Mouse (Mus musculus): ENCODE data around the gene Rtn4r. TPM values are rescaled to one million over a fixed set of nuclear protein-coding genes. Genes with fewer than 3 reads are reported as not detected.
"Not testable (repeated sequence)": the region's sequence is repeated elsewhere in the genome, so short reads cannot be mapped to it uniquely, and the experiment has no call there.

Rtn4r gene
- polyA plus RNA-seq, 1 experiment, result 0.77 TPM

DNA sequence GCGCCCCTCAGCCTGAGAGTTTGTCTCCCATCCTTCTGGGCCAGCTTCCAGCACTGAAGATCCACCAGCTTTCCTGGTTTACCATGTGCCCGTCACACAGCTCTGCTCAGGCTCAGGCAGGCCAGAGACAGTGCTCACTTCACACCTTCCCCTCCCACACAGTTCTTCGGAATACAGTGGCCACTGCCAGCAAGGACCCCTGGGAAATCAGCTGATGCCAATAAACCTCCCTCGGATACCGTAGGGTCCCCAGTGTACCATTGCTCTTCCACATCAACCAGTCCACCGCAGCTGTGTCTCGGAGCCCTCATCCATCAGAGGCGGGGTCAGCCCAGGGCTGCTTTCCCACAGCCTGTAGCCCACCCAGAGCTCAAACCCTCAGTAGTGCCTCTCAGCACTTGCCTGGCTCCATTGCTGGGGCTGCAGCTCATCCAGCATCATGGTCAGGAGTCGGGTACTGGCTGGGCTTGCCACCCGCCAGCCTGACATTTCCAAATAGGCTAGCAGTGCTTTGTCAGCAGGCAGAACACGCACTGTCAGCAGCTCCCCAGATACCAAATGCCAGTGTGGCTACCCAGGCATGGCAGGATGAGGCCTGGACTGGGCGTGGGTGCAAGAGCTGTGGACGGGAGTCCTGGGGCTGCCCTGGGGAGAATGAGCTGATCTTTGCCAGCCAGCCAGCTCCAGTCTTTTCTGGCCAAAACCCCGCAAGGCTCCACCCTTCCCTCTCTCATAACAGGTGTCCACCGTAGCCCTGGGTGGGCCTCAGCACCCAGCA, 67.0 kb downstream of the Rtn4r start:
- no peak overlapping the region; the same call in 1 of the 2 replicates for H3K27ac ChIP-seq (ENCODE audit: control insufficient read depth, insufficient read depth, low read depth, low read length, poor library complexity)
- TF ChIP-seq POLR2A (IDR thresholded peaks at IDR 0.05; ENCODE audit: borderline replicate concordance, control insufficient read depth, low read depth, low read length) (no peak), CTCF (IDR thresholded peaks at IDR 0.05; ENCODE audit: control insufficient read depth, insufficient read depth, low read length) (no peak)
- 80% methylated on average over 15 of the region's 15 CpGs for WGBS
- no peak overlapping the region for H3K4me3 ChIP-seq (replicated peaks; ENCODE audit: control insufficient read depth, low read depth, low read length)
- no peaks in the 10 kb centered on the region for H3K4me1 ChIP-seq (ENCODE audit: control insufficient read depth, insufficient read depth, low read length)

DNA sequence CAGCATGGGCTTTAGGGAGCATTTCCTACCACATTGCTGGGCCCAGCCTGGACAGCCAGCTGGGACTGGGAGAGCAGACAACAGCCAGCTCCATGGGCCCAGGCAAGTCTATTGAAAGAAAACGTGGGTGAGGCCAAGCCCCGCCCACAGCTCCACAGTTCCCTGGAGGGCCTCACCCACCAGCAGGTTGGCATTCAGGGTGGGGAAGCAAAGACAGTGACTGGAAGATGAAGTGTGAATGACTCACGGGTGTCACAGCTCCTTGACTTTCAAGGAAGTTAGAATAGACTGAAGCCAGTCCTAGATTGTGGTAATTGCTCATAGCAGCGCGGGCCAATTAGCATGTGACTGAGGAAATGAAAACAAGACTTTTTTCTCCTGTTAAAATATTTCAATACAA, 67.6 kb downstream of the Rtn4r start:
- 38% methylated on average over 5 of the region's 5 CpGs for WGBS
- Histone ChIP-seq H3K4me1 (ENCODE audit: control insufficient read depth, insufficient read depth, low read length) (no peaks in the 10 kb centered on the region), H3K27ac (ENCODE audit: control insufficient read depth, insufficient read depth, low read depth, low read length, poor library complexity) (no peak overlapping the region; the same call in 1 of the 2 replicates), H3K4me3 (replicated peaks; ENCODE audit: control insufficient read depth, low read depth, low read length) (no peak overlapping the region)
- TF ChIP-seq POLR2A (IDR thresholded peaks at IDR 0.05; ENCODE audit: borderline replicate concordance, control insufficient read depth, low read depth, low read length), result no peak
- no peak for TF ChIP-seq CTCF (IDR thresholded peaks at IDR 0.05; ENCODE audit: control insufficient read depth, insufficient read depth, low read length)

DNA sequence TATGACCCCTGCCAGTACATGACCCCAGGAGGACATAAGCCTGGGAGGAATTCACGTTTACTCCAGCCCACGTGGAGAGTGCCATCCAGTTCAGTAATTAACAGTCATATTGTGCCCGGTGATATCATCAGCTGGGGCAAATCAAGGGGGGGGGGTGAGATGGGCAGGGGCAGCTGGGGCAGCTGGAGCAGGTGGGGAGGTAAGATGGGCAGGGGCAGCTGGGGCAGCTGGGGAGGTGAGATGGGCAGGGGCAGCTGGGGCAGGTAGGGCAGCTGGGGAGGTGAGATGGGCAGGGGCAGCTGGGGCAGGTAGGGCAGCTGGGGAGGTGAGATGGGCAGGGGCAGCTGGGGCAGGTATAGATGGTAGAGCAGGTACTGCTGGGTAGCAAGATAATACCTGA, 68.1 kb downstream of the Rtn4r start:
- not testable (repeated sequence) for H3K4me1 ChIP-seq (ENCODE audit: control insufficient read depth, insufficient read depth, low read length); H3K27ac ChIP-seq (ENCODE audit: control insufficient read depth, insufficient read depth, low read depth, low read length, poor library complexity); H3K4me3 ChIP-seq (replicated peaks; ENCODE audit: control insufficient read depth, low read depth, low read length)
- 68% methylated on average over 3 of the region's 3 CpGs for WGBS

DNA sequence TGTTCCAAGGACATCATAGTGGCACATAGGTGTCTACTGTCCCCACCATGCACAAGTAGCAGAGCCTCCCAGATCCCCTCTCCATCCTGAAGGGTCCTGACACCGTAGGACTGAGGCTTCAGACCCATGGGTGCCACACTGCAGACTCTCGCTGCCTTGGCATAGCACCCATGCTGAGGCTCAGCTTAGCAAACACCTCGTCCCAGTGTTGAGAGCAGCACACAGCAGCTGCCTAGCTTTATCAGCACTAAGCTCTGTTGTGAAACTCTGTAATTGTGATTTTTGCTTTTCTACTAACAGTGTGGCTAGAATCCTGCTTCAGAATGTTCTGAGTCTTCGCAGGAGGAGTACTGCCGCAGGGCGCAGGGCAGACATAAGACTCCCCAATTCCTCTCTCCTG, 70.4 kb downstream of the Rtn4r start:
- no peak overlapping the region for H3K4me3 ChIP-seq (replicated peaks; ENCODE audit: control insufficient read depth, low read depth, low read length)
- WGBS, result 83% methylated on average over 6 of the region's 6 CpGs
- no peaks in the 10 kb centered on the region for H3K4me1 ChIP-seq (ENCODE audit: control insufficient read depth, insufficient read depth, low read length)
- TF ChIP-seq POLR2A (IDR thresholded peaks at IDR 0.05; ENCODE audit: borderline replicate concordance, control insufficient read depth, low read depth, low read length), result no peak
- no peak for TF ChIP-seq CTCF (IDR thresholded peaks at IDR 0.05; ENCODE audit: control insufficient read depth, insufficient read depth, low read length)
- H3K27ac ChIP-seq (ENCODE audit: control insufficient read depth, insufficient read depth, low read depth, low read length, poor library complexity), result no peak overlapping the region; the same call in 1 of the 2 replicates

DNA sequence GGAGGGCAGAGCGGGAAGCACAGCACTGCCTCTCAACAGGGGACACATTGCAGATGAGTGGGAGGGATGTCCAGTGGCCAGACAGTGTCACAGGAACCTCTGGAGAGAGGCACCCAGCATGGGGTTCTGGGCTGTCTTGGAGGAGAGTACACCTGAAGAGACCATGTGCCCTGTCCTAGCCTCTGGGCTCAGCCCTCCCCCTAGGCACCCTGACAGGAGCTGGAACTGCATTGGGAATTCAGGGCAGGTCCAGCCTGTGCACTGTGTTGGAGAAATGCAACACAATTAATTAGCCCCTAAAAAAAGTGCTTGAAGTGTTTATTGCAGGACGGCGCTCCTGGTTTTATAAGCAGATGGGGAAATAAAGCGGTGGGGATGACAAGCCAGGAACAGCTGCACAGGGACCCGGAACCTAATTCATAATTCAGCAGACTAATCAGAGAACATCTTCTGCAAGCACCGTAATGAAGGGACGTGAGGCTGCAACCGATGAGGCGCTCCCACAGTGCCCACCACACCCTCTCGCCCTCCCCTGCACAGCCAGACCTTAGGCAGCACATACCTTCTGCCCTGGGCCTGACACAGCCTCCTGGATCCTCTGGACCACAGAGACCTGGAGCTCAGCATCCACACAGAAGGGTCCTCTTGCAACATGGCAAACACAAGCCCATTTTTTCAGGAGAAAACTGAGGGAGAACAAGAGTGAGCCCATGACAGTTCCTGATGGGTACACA, 71.1 kb downstream of the Rtn4r start:
- H3K4me3 ChIP-seq (replicated peaks; ENCODE audit: control insufficient read depth, low read depth, low read length), result no peak overlapping the region
- WGBS, result 86% methylated on average over 10 of the region's 10 CpGs
- TF ChIP-seq POLR2A (IDR thresholded peaks at IDR 0.05; ENCODE audit: borderline replicate concordance, control insufficient read depth, low read depth, low read length), result no peak
- no peak for TF ChIP-seq CTCF (IDR thresholded peaks at IDR 0.05; ENCODE audit: control insufficient read depth, insufficient read depth, low read length)
- H3K27ac ChIP-seq (ENCODE audit: control insufficient read depth, insufficient read depth, low read depth, low read length, poor library complexity), result no peak overlapping the region; the same call in 1 of the 2 replicates
- H3K4me1 ChIP-seq (ENCODE audit: control insufficient read depth, insufficient read depth, low read length), result no peaks in the 10 kb centered on the region

DNA sequence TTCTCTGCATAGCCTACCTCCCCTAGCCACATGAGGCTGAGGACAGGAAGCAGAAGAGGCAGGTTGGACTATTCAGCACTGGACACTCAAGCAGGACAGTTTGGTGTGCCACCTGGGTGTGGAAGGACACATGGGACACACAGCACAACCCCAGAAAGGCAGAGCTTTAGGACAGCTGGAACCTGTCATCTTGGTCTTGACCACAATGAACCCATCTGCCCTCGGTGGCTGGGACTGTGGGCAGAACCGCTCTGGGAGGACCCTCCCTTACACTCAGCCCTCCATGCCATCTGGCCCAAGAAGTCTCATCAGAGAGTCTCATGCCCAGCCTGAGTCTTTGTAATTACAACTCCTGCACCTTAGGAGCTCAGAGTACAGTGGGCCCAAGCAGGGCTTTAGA, 72.6 kb downstream of the Rtn4r start:
- TF ChIP-seq CTCF (IDR thresholded peaks at IDR 0.05; ENCODE audit: control insufficient read depth, insufficient read depth, low read length) (no peak), POLR2A (IDR thresholded peaks at IDR 0.05; ENCODE audit: borderline replicate concordance, control insufficient read depth, low read depth, low read length) (no peak)
- Histone ChIP-seq H3K4me3 (replicated peaks; ENCODE audit: control insufficient read depth, low read depth, low read length) (no peak overlapping the region), H3K4me1 (ENCODE audit: control insufficient read depth, insufficient read depth, low read length) (no peaks in the 10 kb centered on the region), H3K27ac (ENCODE audit: control insufficient read depth, insufficient read depth, low read depth, low read length, poor library complexity) (no peak overlapping the region)
- 69% methylated on average over 2 of the region's 2 CpGs for WGBS

DNA sequence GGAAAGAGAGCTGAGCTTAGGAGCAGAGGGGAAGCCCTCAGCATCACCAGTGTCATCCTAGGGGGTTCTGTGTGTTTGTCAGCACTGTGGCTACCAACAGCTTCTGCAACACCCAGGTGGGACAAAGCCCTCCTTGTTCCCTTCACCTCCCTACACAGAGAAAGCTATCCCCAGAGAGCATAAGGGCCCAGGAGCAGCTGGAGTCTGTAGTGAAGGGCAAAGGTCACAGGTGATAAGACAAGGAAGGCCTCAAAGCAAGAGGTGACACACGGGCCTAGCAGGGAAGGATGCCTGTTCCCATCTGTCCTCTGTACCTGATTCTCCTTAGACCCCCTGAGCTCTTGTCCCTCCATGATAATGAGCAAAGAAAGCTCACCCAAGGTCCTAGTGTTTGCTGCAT, 74.2 kb downstream of the Rtn4r start:
- TF ChIP-seq POLR2A (IDR thresholded peaks at IDR 0.05; ENCODE audit: borderline replicate concordance, control insufficient read depth, low read depth, low read length) (no peak), CTCF (IDR thresholded peaks at IDR 0.05; ENCODE audit: control insufficient read depth, insufficient read depth, low read length) (no peak)
- H3K4me3 ChIP-seq (replicated peaks; ENCODE audit: control insufficient read depth, low read depth, low read length), result no peak overlapping the region
- 71% methylated on average over 1 of the region's 1 CpGs for WGBS
- no peaks in the 10 kb centered on the region for H3K4me1 ChIP-seq (ENCODE audit: control insufficient read depth, insufficient read depth, low read length)
- H3K27ac ChIP-seq (ENCODE audit: control insufficient read depth, insufficient read depth, low read depth, low read length, poor library complexity), result no peak overlapping the region

Other genes starting within 250 kb of the Rtn4r start
- gene Gm20518, start 236.0 kb upstream of the Rtn4r start, polyA plus RNA-seq (2011; ENCODE audit: insufficient read depth, insufficient read length, low replicate concordance, missing spikeins), result 0.66 and 2.2 TPM in 2 replicates
- gene Tssk1, start 233.4 kb upstream of the Rtn4r start, polyA plus RNA-seq (2011; ENCODE audit: insufficient read depth, insufficient read length, low replicate concordance, missing spikeins), result not detected in 2 replicates
- 7.7 and 22.4 TPM in 2 replicates for gene Dgcr2, start 229.1 kb upstream of the Rtn4r start, polyA plus RNA-seq (2011; ENCODE audit: insufficient read depth, insufficient read length, low replicate concordance, missing spikeins)
- gene Tssk2, start 229.0 kb upstream of the Rtn4r start, polyA plus RNA-seq (2011; ENCODE audit: insufficient read depth, insufficient read length, low replicate concordance, missing spikeins), result not detected in 2 replicates
- gene Ess2, start 216.3 kb upstream of the Rtn4r start, polyA plus RNA-seq (2011; ENCODE audit: insufficient read depth, insufficient read length, low replicate concordance, missing spikeins), result 14.2 and 19.2 TPM in 2 replicates
- not detected in 2 replicates for gene Gsc2, start 212.6 kb upstream of the Rtn4r start, polyA plus RNA-seq (2011; ENCODE audit: insufficient read depth, insufficient read length, low replicate concordance, missing spikeins)
- 15.2 and 19.9 TPM in 2 replicates for gene Slc25a1, start 199.4 kb upstream of the Rtn4r start, polyA plus RNA-seq (2011; ENCODE audit: insufficient read depth, insufficient read length, low replicate concordance, missing spikeins)
- gene Vpreb2, start 147.2 kb upstream of the Rtn4r start, polyA plus RNA-seq (2011; ENCODE audit: insufficient read depth, insufficient read length, low replicate concordance, missing spikeins), result 3.1 TPM in 1 of 2 replicates, not detected in the other
- gene Dgcr6, start 74.8 kb upstream of the Rtn4r start, polyA plus RNA-seq (2011; ENCODE audit: insufficient read depth, insufficient read length, low replicate concordance, missing spikeins), result 39.7 and 71.5 TPM in 2 replicates
- 7.8 and 20.6 TPM in 2 replicates for gene Prodh, start 37.4 kb upstream of the Rtn4r start, polyA plus RNA-seq (2011; ENCODE audit: insufficient read depth, insufficient read length, low replicate concordance, missing spikeins)
- not detected in 2 replicates for gene Ccdc188, start 90.2 kb downstream of the Rtn4r start, polyA plus RNA-seq (2011; ENCODE audit: insufficient read depth, insufficient read length, low replicate concordance, missing spikeins)
- 3.6 and 11.7 TPM in 2 replicates for gene Zdhhc8, start 107.5 kb downstream of the Rtn4r start, polyA plus RNA-seq (2011; ENCODE audit: insufficient read depth, insufficient read length, low replicate concordance, missing spikeins)
- gene Trmt2a, start 121.0 kb downstream of the Rtn4r start, polyA plus RNA-seq (2011; ENCODE audit: insufficient read depth, insufficient read length, low replicate concordance, missing spikeins), result 62.6 and 104 TPM in 2 replicates
- 90.1 and 125 TPM in 2 replicates for gene Ranbp1, start 121.1 kb downstream of the Rtn4r start, polyA plus RNA-seq (2011; ENCODE audit: insufficient read depth, insufficient read length, low replicate concordance, missing spikeins)
- not detected in 2 replicates for gene Gm49776, start 130.7 kb downstream of the Rtn4r start, polyA plus RNA-seq (2011; ENCODE audit: insufficient read depth, insufficient read length, low replicate concordance, missing spikeins)
- gene Dgcr8, start 161.6 kb downstream of the Rtn4r start, polyA plus RNA-seq (2011; ENCODE audit: insufficient read depth, insufficient read length, low replicate concordance, missing spikeins), result 37.4 and 48.8 TPM in 2 replicates
- 49.3 and 54.7 TPM in 2 replicates for gene Tango2, start 220.5 kb downstream of the Rtn4r start, polyA plus RNA-seq (2011; ENCODE audit: insufficient read depth, insufficient read length, low replicate concordance, missing spikeins)
- 4.7 and 13.7 TPM in 2 replicates for gene Arvcf, start 220.5 kb downstream of the Rtn4r start, polyA plus RNA-seq (2011; ENCODE audit: insufficient read depth, insufficient read length, low replicate concordance, missing spikeins)